Mouse (Mus musculus) natural killer cell, adult 2 months (primary cell): ENCODE results near the gene Glb1l2.

Experiments used
- DNase-seq, 2 experiments: peaks; one replicate each; pipeline ENCODE4 v3.0.0; 2022; ENCODE audit warnings: low spot score in 2 of 2

Gene Glb1l2

DNA sequence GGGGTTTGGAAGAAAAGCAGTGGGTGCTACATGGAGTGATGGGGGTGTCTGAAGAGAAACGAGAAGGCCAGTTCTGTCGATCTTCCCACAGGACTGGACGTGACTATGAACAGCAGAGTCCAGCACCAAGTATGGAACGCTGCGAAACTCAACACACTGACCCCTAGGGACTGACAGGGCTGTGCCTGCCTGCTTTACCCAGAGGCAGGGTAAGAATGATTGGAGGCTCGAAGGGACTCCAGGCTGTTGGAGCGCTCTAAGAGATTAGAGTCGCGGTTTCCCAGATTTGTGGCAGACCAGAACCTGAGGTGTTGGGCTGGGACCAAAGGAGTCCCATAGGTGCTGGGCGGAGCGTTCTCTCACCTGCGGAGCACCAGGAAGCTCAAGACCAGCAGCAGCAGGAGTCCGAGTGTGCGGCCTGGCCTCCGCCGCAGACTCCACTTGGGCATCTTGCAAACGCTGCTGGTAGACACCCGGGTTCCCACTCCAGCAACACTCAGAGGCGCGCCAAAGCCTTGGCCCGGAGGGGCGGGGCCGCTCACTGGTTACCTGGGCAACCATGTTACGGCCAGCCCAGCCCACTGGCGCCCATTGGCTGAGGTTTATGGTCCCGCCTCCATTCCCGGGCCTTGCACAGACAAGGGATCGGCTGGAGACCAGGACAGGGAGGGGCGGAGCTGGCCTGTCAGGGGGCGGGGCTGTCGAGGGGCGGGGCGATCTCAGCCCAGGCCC, at the start of gene Glb1l2:
Gene Glb1l2, minus strand, starts transcription at position 534 of the 732 bp plus-strand sequence.
- DNase-seq: peak in 1 of 2 experiments; percentile 1

- no peak for DNase-seq
These were observed 24.8 kb upstream of the Glb1l2 start for GRCm38 (mm10) chr9:26831089-26831488.

- DNase-seq: no peak
These were observed 13.7 kb upstream of the Glb1l2 start for GRCm38 (mm10) chr9:26819942-26820341.

DNA sequence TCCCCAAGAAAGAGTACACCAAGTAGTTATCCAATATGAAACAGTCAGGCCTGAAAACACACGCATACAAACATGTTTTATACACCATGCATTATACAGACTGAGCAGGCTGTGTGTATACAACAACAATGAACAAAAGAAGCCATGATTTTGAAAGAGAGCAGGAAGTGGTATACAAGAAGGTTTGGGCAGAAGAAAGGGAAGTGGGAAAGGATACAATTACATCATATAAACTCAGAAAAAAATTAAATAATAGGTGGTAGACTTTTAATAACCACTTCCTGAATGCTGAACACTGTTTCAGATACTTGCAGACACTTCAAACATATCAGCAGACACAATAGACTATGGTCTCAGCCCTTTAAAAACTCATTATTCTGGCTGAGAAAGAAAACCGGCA, 2.5 kb upstream of the Glb1l2 start:
- DNase-seq: no peak

DNA sequence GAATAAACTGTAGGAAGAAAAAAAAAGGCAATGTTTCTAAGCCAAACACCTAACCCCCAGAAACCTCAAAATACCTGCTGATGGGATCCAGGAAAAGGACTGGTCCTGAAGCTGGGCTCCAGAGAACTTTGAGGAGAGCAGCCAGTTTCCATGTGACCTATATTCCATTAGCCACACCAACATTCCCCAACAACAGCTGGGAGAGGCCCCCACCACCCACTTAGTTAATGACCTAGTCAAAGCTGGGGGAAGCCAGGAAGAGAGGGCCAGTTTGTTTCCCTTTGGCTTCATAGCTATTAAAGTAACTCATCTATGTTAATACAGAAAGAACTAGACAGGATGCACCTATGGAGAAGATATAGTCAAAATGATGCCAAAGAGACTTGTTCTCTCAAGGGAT, 1.9 kb downstream of the Glb1l2 start:
- DNase-seq: no peak

DNA sequence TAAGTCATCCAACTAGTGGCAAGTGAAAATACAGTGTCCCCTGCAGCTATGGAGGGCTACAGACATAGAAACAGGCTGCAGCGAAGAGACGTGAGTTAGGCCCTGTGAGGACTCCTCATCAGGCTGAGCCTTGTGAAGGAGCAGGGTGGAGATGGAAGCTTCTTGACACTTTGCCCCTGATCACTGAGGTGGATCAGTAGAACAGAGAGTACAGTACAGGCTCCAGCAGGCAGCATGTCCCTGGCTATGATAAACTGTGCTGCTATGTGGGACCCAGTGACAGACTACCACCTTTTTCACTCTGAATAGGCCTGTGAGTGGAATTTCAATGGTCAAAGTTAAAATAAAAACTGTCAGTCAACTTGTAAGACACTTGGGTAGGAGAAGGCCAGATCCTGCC, 5.9 kb downstream of the Glb1l2 start:
- DNase-seq: no peak

GRCm38 (mm10) chr9:26798731-26799130, 7.5 kb downstream of the Glb1l2 start:
- no peak for DNase-seq

DNA sequence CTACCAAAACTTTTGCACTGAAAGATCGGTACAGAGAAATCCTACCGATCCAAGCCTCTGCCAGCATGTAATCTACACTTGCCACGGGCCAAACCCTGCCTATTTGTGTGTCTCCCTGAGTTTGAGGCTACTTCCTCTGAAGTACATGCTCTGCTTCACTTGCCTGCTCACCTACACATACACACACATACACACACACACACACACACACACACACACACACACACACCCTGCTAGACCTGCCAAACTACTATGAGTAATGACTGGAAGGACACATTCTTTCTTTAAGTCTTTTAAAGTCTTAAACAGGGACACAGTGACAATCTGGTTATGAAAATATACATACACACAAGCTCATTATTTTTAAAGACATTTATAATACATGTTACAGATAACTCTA, 8.1 kb downstream of the Glb1l2 start:
- DNase-seq: no peak

GRCm38 (mm10) chr9:26792829-26793228, 13.4 kb downstream of the Glb1l2 start:
- DNase-seq: no peak

DNA sequence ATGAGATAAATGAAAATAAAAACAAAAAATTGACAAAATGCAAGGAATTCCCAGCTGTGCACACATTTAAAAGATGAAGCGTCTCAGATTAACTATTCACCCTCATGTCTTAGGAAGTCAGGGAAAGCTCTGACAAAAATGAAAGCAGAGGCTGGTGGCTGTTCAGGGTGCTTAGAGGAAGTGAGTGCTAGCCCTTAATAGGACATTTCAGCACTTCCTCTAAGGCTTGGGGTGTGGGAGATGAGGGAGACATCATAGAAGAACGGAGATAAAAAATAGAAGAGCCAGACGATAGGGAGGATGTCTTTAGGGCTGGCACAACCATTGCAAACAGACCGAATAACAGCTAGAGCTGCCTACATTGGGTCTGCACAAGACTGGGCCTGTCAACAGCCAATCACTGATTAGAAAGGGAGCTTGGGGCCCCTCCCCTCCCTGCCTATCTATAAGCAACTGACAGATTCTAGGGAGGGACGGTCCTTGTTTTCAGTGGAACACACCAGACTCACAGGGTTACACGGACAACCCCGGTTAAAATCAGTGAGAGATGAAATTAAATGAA, 22.8 kb downstream of the Glb1l2 start:
- no peak for DNase-seq

- DNase-seq: no peak
These were observed 27.8 kb downstream of the Glb1l2 start for GRCm38 (mm10) chr9:26778421-26778820.

DNA sequence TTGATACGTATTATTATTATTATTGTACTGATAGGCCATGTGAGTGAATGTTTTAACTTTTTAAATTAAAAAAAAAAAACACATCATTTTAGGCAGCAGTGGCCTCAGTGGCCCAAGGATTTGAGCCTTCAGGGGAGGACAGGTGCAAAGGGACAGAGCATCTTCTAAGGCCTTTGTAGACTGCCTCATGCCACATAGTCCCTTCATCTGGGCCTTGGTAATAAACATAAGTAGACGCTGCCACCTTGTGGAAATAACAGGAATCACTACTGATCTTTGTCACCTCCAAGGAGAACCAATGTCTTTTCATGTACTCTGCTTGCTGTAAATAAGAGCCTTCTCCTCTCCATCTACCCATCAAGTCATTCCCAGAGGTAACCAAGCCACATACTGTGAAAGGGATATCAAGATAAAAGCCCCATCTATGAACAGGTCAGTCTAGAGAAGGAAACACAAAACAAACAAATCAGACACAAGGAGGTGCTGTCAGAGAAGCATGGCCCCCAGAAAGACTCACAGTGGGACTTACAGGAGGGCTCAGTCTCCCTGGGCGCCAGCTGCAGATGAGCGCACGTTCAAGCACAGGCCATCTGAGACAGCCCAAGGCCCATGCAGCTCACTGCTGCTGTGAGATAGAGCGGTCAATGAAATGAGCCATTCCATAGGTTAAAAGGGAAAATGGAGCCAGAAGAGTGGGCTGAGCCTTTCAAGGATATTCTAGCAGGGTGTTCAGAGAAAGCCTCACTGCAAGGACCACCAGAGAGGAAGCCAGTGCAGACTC, 30.0 kb downstream of the Glb1l2 start:
- no peak for DNase-seq

- no peak for DNase-seq
These were observed 30.6 kb downstream of the Glb1l2 start for GRCm38 (mm10) chr9:26775700-26776099.

DNA sequence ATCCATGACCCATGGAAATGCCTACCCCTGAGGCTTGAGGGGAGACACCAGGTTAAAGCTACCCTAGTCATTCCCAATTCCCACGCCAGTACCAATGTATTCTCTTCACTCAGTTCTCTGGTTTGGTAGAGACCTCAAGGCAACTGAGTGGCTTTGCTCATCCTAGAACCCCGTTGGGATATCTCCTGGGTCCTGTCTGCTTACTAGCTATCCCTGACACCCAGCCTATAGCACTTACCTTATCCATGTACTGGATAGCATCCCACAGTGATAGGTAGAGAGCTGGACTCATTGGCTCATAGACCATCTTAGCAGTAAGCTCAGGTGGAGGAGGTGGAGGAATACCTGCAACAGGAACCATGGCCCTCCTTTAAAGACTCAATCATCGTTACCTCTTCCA, 38.1 kb downstream of the Glb1l2 start:
- no peak for DNase-seq

GRCm38 (mm10) chr9:26762477-26762876, 43.8 kb downstream of the Glb1l2 start:
- DNase-seq: no peak

GRCm38 (mm10) chr9:26760576-26760975, 45.7 kb downstream of the Glb1l2 start:
- DNase-seq: no peak

- DNase-seq: no peak
These were observed 46.2 kb downstream of the Glb1l2 start for GRCm38 (mm10) chr9:26760081-26760480.

DNA sequence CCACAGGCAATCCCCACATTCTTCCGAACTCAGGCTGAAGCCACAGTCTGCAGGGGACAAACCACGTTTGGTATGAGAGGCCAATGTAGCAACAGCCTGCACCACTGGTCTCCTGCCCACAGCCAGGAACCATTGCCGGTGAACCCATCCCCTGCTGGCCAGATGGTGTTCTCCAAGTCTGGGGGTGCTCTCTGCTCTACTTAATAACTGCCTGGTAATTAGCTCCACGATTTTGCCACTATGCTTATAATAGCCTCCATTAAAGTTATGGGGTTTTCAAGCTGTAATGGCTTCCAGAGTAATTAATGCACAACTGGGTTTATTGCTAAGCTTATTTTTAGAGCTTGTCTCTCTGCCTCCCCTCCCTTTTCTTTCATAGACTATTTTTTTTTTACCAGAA, 57.4 kb downstream of the Glb1l2 start:
- no peak for DNase-seq

- DNase-seq: no peak
These were observed 59.1 kb downstream of the Glb1l2 start for GRCm38 (mm10) chr9:26747121-26747520.

DNA sequence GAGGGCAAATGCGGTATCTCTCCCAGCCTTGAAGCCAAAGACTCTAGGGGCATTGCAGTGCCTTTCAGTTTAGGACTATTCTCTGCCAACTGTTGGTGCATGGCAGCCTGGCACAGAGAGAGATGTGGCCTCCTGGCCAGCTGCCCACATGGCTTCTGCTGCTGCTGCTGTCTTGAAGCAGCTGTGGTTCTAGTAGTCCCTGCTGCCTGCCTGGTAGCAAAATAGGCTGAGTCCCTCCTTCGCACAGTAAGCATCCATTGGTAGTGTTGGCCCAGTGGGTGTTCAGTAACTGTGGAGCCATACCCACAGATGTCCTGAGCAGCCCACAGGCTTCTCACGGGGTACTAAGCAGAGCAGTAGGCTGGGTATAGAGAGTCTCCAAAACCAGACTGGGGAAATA, 63.5 kb downstream of the Glb1l2 start:
- no peak for DNase-seq

GRCm38 (mm10) chr9:26737116-26737515, 69.2 kb downstream of the Glb1l2 start:
- DNase-seq: no peak

DNA sequence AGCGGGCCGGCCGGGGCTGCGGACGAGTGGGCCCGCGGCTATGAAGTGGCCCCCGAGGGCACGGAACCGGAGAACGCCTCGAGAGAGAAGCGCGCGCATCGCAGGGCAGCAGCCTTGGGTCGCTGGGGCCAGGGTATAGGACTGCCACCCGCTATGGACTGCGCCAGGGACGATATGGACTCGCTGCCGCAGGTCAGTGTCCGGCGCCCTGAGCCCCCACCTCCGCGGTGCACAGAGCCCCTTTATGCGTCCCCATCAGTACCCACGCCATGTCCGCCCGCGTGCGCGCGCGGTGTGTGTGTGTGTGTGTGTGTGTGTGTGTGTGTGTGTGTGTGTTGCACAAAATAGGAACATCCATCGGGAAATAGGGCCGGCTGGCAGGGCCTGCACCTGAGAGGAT, 72.3 kb downstream of the Glb1l2 start:
- no peak for DNase-seq
